Mouse (Mus musculus) myocyte (in vitro differentiated cells): ENCODE measurements around the gene Endou. TPM values are rescaled to one million over a fixed set of nuclear protein-coding genes. Genes with fewer than 3 reads are reported as not detected.

Experiments used
- H3K27me3 ChIP-seq: one replicate; pipeline ENCODE4 v1.6.1; 2011; ENCODE audit not compliant: control insufficient read depth, insufficient read depth, insufficient read length
- H3K36me3 ChIP-seq: one replicate; pipeline ENCODE4 v1.6.1; 2011; ENCODE audit not compliant: control insufficient read depth, insufficient read depth
- H3K4me2 ChIP-seq: one replicate; pipeline ENCODE4 v1.6.1; 2011; ENCODE audit warnings: low read depth, control low read depth
- H3K4me3 ChIP-seq: one replicate; pipeline ENCODE4 v1.5.1; 2011; ENCODE audit warnings: mild to moderate bottlenecking, control low read depth, moderate library complexity
- H3K79me2 ChIP-seq: one replicate; pipeline ENCODE4 v1.6.1; 2011; ENCODE audit not compliant: control insufficient read depth, insufficient read depth
- H3ac ChIP-seq: one replicate; pipeline ENCODE4 v1.6.1; 2011; ENCODE audit not compliant: control insufficient read depth, insufficient read length
- CEBPB ChIP-seq: IDR thresholded peaks from 2 replicates; pipeline ENCODE4 v1.6.1; 2011; ENCODE audit warnings: mild to moderate bottlenecking, moderate library complexity; ENCODE audit not compliant: poor library complexity, insufficient read depth, severe bottlenecking
- E2F4 ChIP-seq: IDR thresholded peaks from one replicate; pipeline ENCODE4 v1.6.1; 2011; ENCODE audit warnings: mild to moderate bottlenecking, control low read depth, moderate library complexity; ENCODE audit not compliant: insufficient read depth
- MAX ChIP-seq: IDR thresholded peaks from one replicate; pipeline ENCODE4 v1.6.1; 2011; ENCODE audit warnings: low read depth, mild to moderate bottlenecking, control low read depth
- MYOD1 ChIP-seq, 3 experiments: IDR thresholded peaks; one replicate each; pipeline ENCODE4 v1.6.1; 2011; ENCODE audit warnings: control low read depth in 2 of 3, low read depth in 2 of 3, mild to moderate bottlenecking in 2 of 3, moderate library complexity in 1 of 3; ENCODE audit not compliant: insufficient read length in 2 of 3, control insufficient read depth in 1 of 3
- MYOG ChIP-seq, 3 experiments: IDR thresholded peaks; one replicate each; pipeline ENCODE4 v1.6.1; 2011; ENCODE audit warnings: control low read depth in 2 of 3, low read depth in 2 of 3, mild to moderate bottlenecking in 2 of 3; ENCODE audit not compliant: insufficient read length in 2 of 3, control insufficient read depth in 1 of 3, insufficient read depth in 1 of 3
- POLR2A ChIP-seq: IDR thresholded peaks from one replicate; pipeline ENCODE4 v1.6.1; 2011; ENCODE audit warnings: low read depth, mild to moderate bottlenecking, control low read depth, moderate library complexity; ENCODE audit not compliant: insufficient read length
- POLR2AphosphoS2 ChIP-seq: IDR thresholded peaks from one replicate; pipeline ENCODE4 v1.6.1; 2011; ENCODE audit warnings: low read depth, control low read depth; ENCODE audit not compliant: insufficient read length
- REST ChIP-seq: IDR thresholded peaks from one replicate; pipeline ENCODE4 v1.6.1; 2011; ENCODE audit warnings: mild to moderate bottlenecking, control low read depth, moderate library complexity; ENCODE audit not compliant: insufficient read depth, insufficient read length
- SRF ChIP-seq: IDR thresholded peaks from one replicate; pipeline ENCODE4 v1.6.1; 2011; ENCODE audit warnings: low read depth; ENCODE audit not compliant: control insufficient read depth, insufficient read length
- TCF12 ChIP-seq: IDR thresholded peaks from one replicate; pipeline ENCODE4 v1.6.1; 2011; ENCODE audit warnings: mild to moderate bottlenecking, control low read depth; ENCODE audit not compliant: poor library complexity, insufficient read depth, severe bottlenecking
- TCF3 ChIP-seq: IDR thresholded peaks from one replicate; pipeline ENCODE4 v1.6.1; 2011; ENCODE audit warnings: low read depth, control low read depth; ENCODE audit not compliant: insufficient read length
- USF1 ChIP-seq: IDR thresholded peaks from one replicate; pipeline ENCODE4 v1.6.1; 2011; ENCODE audit warnings: low read depth, mild to moderate bottlenecking, control low read depth, moderate library complexity
- polyA plus RNA-seq: library from polyadenylated mRNA; unstranded; fragments of >200 nt; fragmentation: generic; extraction: Trizol; gene quantifications from one replicate; pipeline ENCODE4 v1.2.1, GENCODE M21; 2012; ENCODE audit warnings: missing spikeins

The Endou gene
- polyA plus RNA-seq, 1 experiment = 0.01 TPM

GRCm38 (mm10) chr15:97740283-97740732 lies 9.2 kb upstream of the Endou start:
- Histone ChIP-seq H3ac (no peak overlapping the region), H3K4me2 (no peak overlapping the region), H3K79me2 (no peaks in the 10 kb centered on the region), H3K4me3 (no peak overlapping the region), H3K36me3 (no peaks in the 10 kb centered on the region), H3K27me3 (peaks cover 28% of the 10 kb centered on the region)
- TF ChIP-seq POLR2AphosphoS2 (no peak), MAX (no peak), POLR2A (no peak), REST (no peak), MYOD1 (IDR thresholded peaks at IDR 0.05; ENCODE audit: control insufficient read depth in 1 of 3, insufficient read length in 2 of 3, low read depth in 2 of 3) (no peak), MYOG (IDR thresholded peaks at IDR 0.05; ENCODE audit: control insufficient read depth in 1 of 3, insufficient read depth in 1 of 3, insufficient read length in 2 of 3, low read depth in 2 of 3) (no peak), E2F4 (no peak), CEBPB (no peak), SRF (no peak), TCF3 (no peak), TCF12 (no peak), USF1 (no peak)

- H3K36me3 ChIP-seq = no peaks in the 10 kb centered on the region
- H3ac ChIP-seq = no peak overlapping the region
- no peak for TF ChIP-seq REST
- no peak for TF ChIP-seq TCF12
- TF ChIP-seq MAX = no peak
- TF ChIP-seq POLR2A = no peak
- no peak for TF ChIP-seq USF1
- no peak for TF ChIP-seq MYOG (IDR thresholded peaks at IDR 0.05; ENCODE audit: control insufficient read depth in 1 of 3, insufficient read depth in 1 of 3, insufficient read length in 2 of 3, low read depth in 2 of 3)
- no peak for TF ChIP-seq SRF
- TF ChIP-seq MYOD1 (IDR thresholded peaks at IDR 0.05; ENCODE audit: control insufficient read depth in 1 of 3, insufficient read length in 2 of 3, low read depth in 2 of 3) = no peak
- no peak for TF ChIP-seq POLR2AphosphoS2
- no peak for TF ChIP-seq TCF3
- TF ChIP-seq CEBPB = no peak
- TF ChIP-seq E2F4 = no peak
- H3K79me2 ChIP-seq = no peaks in the 10 kb centered on the region
- peaks cover 21% of the 10 kb centered on the region for H3K27me3 ChIP-seq
- no peak overlapping the region for H3K4me2 ChIP-seq
- H3K4me3 ChIP-seq = no peak overlapping the region
Measured at GRCm38 (mm10) chr15:97738923-97739322, 7.8 kb upstream of the Endou start.

- Histone ChIP-seq H3K79me2 (no peaks in the 10 kb centered on the region), H3ac (no peak overlapping the region), H3K4me3 (no peak overlapping the region), H3K4me2 (no peak overlapping the region), H3K27me3 (peaks cover 5% of the 10 kb centered on the region), H3K36me3 (no peaks in the 10 kb centered on the region)
- TF ChIP-seq TCF3 (no peak), MYOD1 (IDR thresholded peaks at IDR 0.05; ENCODE audit: control insufficient read depth in 1 of 3, insufficient read length in 2 of 3, low read depth in 2 of 3) (no peak), MYOG (IDR thresholded peaks at IDR 0.05; ENCODE audit: control insufficient read depth in 1 of 3, insufficient read depth in 1 of 3, insufficient read length in 2 of 3, low read depth in 2 of 3) (no peak), USF1 (no peak), CEBPB (no peak), POLR2A (no peak), POLR2AphosphoS2 (no peak), REST (no peak), E2F4 (no peak), TCF12 (no peak), MAX (no peak), SRF (no peak)
Measured at GRCm38 (mm10) chr15:97731988-97732387, 849 bp upstream of the Endou start.

GRCm38 (mm10) chr15:97730365-97730764 lies 774 bp downstream of the Endou start:
- Histone ChIP-seq H3K4me3 (no peak overlapping the region), H3K36me3 (no peaks in the 10 kb centered on the region), H3ac (no peak overlapping the region), H3K79me2 (no peaks in the 10 kb centered on the region), H3K4me2 (no peak overlapping the region), H3K27me3 (peaks cover 5% of the 10 kb centered on the region)
- no peak for TF ChIP-seq SRF
- TF ChIP-seq MYOG (IDR thresholded peaks at IDR 0.05; ENCODE audit: control insufficient read depth in 1 of 3, insufficient read depth in 1 of 3, insufficient read length in 2 of 3, low read depth in 2 of 3) = no peak
- no peak for TF ChIP-seq REST
- TF ChIP-seq POLR2A = no peak
- no peak for TF ChIP-seq TCF3
- TF ChIP-seq MYOD1 (IDR thresholded peaks at IDR 0.05; ENCODE audit: control insufficient read depth in 1 of 3, insufficient read length in 2 of 3, low read depth in 2 of 3) = no peak

- TF ChIP-seq TCF12 (no peak), POLR2A (no peak), SRF (no peak), MAX (no peak), MYOD1 (IDR thresholded peaks at IDR 0.05; ENCODE audit: control insufficient read depth in 1 of 3, insufficient read length in 2 of 3, low read depth in 2 of 3) (no peak), MYOG (IDR thresholded peaks at IDR 0.05; ENCODE audit: control insufficient read depth in 1 of 3, insufficient read depth in 1 of 3, insufficient read length in 2 of 3, low read depth in 2 of 3) (no peak), E2F4 (no peak), REST (no peak), TCF3 (no peak)
- Histone ChIP-seq H3K36me3 (no peaks in the 10 kb centered on the region), H3K4me2 (no peak overlapping the region), H3K79me2 (no peaks in the 10 kb centered on the region), H3ac (no peak overlapping the region), H3K27me3 (peaks cover 18% of the 10 kb centered on the region), H3K4me3 (no peak overlapping the region)
Measured at GRCm38 (mm10) chr15:97728804-97729203, 2.3 kb downstream of the Endou start.
